Mouse (Mus musculus): ENCODE results near the gene 2610021A01Rik. TPM values are rescaled to one million over a fixed set of nuclear protein-coding genes. Genes with fewer than 3 reads are reported as not detected.
"Not testable (repeated sequence)": the region's sequence is repeated elsewhere in the genome, so short reads cannot be mapped to it uniquely, and the experiment has no call there.

2610021A01Rik gene
- total RNA-seq (2021), result 1 to 10 TPM; 7.5 to 8.9 TPM
- long read RNA-seq, experiment 1, result 0 reads
- long read RNA-seq, experiment 2, result 0 reads

DNA sequence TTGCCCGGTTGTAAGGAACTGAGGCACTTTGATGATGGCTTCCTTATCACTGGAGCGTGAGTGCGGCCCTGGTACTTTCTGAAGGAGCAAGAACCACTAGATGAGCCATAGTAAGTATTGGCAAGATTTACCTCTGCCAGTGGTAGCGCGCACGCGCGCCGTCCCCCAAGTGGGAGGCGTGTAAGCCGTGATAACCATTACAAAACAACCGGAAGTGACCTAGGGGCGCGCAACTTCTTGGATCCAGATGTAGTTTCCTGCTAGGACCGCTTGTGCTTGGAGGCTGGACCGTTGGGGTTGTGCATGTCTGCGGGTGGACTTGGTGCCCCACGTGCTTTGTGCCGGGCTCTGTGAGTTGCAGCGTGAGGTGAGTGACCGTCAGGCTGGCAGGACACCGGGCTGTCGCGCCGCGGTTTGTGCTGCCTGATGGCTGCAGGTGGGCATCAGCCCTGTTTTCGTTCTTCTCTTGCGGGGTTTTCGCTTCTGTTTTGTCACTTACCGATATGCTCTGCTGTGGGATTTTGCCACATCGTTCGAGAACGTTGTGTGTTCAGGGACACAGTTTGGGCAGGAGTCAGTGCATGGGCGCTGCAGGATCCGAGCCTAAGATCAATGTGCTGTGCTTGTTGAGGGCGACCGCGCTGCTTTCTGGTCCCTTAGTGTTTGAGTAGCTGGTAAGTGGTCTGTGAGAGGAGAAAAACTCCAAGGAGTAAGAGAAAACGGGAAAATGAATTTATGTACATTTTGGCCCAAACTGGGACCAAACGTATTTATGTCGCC, at the start of gene 2610021A01Rik:
2610021A01Rik (plus strand) TSS at position 197 of the 780 bp plus-strand sequence.
- DNase-seq, result peak; percentile 92 to 94

DNA sequence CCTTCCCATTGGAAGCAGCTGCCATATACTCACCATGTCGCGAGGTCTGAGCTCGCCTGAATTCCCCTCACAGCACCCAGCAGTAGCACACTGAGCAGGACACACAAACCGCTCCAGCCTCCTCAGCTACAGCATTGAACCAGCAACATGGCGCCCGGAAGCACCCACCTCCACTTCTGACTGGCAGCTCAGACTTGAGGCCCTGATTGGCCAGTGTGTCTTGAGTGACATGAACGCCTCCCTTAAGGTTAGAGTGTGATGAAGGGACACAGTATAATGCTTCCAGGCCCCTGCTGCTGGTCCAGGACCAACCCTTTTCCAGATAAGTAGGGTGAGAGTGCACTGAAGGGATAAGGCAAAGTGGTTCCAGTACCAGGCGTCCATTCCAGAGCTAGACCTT, 38.3 kb upstream of the 2610021A01Rik start:
- DNase-seq, result no peak

DNA sequence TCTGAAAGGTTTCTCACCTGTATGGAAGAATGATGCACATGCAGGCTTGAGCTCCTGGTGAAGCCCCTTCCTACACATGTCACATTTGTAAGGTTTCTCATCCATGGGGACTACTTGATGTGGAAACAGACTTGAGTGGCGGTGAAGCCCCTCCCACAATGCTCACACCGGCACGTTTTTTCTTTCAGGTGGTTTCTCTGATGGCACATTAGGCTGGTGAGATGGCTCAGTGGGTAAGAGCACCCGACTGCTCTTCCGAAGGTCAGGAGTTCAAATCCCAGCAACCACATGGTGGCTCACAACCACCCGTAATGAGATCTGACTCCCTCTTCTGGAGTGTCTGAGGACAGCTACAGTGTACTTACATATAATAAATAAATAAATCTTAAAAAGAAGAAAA, 25.5 kb upstream of the 2610021A01Rik start, which contains the start of gene Gm6871:
Gm6871 (minus strand) TSS at position 101 of the 400 bp plus-strand sequence.
- not testable (repeated sequence) for DNase-seq

DNA sequence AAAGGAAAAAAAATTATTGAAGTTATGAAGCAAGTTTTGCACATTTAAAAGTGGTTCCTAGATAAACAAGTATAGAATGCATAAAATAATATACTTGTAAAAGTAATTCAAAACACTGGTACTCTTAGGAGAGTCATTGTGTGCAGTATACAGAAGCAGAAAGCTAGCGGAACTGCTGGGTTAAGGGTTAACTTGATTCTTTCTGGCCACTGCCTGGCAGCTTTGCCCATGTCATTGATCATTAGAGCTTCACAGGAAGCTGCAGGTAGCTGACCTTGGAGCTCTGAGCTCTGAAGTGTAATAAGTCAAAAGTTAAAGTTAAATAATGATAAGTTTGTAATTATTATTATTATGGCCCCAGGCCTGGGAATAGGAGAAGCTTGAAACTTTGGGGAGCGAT, 21.1 kb upstream of the 2610021A01Rik start:
- no peak for DNase-seq

DNA sequence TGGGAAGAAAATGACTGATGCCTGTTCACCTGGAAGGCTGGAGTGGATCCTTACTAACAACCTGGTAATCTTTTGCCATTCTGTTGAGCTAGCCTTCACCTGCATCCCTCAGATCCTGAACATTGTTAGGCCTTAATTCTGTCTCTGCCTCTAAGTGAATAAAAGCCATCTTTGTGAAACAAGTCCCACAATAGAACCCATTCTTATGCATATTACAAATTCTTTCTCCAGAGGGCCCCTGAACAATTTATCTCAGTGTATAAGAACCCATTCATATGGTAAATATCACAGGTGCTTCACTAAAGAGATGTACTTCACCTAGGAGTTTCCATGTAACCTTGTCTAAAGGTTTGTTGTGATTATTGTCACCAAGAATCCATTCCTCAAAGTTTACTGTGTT, 17.0 kb upstream of the 2610021A01Rik start:
- no peak for DNase-seq

DNA sequence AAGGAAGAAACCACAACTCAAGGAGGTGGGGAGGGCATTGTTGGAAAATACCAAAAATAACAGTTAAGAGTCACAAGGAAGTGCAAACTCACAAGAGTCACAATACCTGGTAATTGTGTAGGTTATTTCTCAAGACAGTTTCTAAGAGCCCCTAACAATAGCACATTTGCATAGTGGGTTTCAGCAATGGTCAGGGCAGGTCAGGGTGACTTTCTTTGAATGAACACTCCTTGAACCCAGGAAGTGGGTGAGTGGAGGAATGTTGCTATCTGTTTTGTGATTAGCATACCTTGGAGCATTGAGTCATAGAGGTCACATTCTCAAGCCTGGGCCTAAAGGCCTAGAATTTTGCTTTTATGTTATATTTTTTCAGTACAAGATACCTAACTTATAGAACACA, 11.2 kb upstream of the 2610021A01Rik start:
- not testable (repeated sequence) for DNase-seq

DNA sequence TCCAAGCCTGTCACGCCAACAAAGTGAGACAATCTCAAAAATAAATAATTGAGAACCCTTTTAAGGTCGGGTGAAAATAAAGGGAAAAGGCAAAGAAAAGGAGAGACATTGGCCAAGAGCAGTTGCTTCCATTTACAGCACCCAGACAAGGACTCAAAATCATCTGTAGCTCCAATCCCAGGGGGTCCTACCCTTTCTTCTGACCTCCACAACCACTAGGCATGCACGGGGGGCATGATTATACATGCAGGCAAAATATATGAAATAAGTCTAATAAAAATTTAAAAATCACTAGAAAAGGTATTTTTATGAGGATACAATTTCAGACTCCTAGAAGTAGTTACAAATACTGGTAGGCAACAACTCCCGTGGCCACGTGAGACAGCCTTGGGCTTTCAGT, 415 bp upstream of the 2610021A01Rik start:
- no peak for DNase-seq

DNA sequence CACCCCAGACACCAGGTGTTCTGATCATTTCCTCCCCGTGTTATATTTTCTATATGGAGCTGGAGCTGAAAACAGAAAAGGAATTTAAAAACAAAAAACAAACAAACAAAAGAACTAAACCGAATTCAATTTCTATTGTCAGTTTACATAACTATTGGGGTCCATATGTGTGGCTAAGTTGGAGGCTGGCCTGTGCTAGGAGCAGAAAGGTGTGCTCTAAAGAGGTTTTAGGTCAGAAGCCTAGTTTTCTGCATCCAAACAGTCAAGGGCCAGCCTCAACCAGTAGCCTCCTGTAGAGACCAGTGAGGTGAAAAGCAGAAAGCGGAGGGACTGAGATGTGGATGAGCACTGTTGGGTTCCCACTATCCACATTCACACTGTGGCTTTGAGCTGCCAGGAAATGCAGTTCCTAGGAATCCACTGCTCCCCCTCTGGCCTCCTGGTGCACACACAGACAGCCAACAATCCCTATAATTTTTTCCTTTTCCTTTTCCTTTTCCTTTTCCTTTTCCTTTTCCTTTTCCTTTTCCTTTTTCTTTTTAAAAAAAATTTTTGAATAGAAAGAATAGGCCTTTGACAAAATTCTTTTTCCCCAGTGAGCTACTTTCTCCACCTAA, 1.0 kb downstream of the 2610021A01Rik start:
- no peak for DNase-seq

DNA sequence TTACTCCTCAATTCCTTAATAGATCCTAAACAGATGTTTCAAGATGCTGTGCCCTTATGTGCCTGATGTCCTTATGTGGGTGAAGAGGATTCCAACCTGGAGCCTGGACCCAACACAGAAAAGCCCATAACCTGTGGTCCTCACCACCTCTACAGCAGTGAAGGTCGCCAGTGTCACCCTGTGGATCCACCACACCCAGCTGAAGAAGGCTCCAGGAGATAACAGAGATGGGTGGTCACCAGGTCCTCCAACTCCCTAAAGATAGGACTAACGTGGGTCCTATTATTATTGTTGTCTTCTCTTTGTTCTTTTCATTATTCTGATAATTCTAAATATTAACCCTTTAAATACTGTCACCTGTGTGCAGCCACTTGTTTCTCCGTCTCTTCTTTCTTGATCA, 12.6 kb downstream of the 2610021A01Rik start:
- DNase-seq, result no peak

DNA sequence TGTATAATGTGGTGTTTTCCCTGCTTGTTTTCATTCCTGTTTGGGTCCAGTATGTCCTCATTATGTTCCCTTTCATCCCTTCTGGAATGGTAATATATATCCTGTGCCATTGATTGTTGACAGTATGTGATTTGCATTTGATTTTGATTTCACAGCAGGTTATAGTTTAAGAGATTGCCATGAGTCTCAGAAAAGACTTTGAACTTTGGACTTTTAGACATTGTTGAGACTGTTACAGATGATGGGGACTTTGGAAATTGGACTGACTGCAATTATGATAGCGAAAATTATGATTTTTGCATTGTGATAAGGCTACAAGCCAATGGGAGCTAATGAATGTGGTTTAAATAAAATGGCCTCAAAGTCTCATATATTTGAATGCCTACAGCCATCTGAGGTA, 17.2 kb downstream of the 2610021A01Rik start:
- DNase-seq, result not testable (repeated sequence)

DNA sequence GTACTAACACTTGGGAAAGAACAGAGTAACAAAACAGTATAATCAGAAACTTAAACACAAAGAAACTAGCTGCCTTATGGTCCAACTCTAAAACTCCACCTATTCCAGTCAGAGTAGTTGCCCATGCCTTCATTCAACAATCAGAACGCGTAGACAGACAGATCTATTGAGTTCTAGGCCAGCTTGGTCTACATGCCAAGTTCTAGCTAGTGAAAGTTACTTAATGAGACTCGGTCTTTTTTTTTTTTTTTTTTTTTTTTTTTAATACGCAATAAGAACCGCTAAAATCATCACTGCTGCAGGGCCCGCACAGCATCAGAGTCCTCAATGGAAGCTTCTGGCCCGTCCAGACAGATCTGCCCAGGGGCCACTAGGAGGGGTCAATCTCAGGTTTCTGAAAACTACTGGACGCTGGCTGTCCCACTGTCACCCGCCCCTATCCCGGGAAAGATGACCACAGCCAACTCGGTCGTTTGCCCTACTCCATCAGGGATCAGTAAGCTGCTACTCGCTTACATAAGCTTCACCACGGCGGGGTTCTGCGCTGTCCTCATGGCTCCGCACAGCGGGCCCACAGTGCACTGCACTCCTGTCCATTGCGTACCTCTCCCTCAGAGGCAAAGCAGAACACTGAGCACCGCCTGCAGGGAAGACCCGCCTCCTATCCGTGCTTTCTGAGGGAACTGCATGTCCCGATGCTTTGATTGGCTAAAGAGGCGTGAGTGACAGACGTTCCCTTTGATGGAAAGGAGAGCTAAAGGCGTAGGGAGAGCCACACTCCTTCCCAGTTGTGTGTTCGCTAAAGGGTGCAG, 33.6 kb downstream of the 2610021A01Rik start, which contains the start of gene Zfp788:
Zfp788 (plus strand) TSS at position 795 of the 812 bp plus-strand sequence.
- peak; percentile 95 to 98 for DNase-seq

DNA sequence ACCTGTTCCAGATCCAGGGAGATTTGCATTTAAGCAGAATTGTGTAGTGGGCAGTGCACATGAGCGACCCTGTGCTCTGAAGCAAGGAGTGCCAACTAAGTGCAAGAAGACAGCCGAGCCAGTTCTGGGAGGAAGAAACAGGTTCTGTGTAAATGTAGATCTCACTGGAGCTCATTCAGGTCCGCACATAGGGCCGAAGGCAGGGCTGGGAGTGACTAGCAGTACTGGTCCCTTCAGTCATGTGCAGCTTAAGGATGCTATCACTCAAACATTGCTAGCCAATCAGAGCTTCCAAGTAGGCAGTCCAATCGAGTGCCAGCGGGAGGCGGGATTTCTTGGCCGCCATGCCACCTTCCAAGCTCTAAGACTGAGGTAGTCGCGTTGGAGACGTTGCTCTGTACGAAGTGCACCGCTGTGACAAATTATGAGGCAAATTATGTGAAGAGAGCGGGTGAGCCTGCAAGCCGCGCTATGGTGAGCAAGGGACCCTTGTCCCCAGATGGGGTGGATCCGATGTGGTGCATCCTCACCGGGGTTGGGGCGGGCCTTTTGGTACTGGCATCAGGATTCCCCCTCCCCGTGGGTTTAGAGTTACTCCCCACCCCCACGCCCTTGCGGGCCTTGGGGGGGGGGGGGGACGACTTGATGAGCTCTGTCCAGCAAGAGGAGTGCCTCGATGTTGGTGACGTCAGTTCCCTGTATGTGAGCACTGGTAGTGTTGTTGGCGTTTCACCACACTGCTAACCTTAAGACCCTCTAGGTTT, 34.4 kb downstream of the 2610021A01Rik start:
- peak; percentile 94 for DNase-seq

DNA sequence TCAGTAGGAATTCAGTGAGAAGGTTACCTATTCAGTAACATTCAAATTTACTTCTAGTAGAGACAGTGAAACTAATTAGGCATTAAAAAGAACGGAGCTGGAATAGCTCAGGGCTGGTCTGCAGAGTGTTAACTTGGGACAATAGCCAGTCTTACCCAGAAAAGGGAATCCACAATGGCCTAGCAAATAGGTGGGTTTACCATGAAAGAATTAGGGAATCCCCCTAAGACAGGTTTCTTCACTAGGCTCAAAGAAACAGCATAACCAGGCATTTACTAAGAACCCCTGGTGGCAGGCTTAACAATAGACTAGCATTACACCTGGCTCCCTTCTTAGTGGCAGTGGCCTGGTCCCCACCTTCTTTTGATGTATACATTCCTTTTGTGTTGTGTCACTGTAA, 75.3 kb downstream of the 2610021A01Rik start:
- DNase-seq, result not testable (repeated sequence)

Other genes starting within 250 kb of the 2610021A01Rik start
- 10 to 100 TPM; 10.5 to 12.0 TPM for gene AI987944, start 205.9 kb upstream of the 2610021A01Rik start, total RNA-seq (2021)
- gene Vmn2r57, start 150.5 kb upstream of the 2610021A01Rik start, total RNA-seq (2021), result under 1 TPM; 0.17 to 0.26 TPM
- gene Gm20449, start 99.8 kb upstream of the 2610021A01Rik start, total RNA-seq (2021), result under 1 TPM in 1 of 2 experiments, not detected in 1; 0.10 TPM
- 1 to 10 TPM; 3.8 to 5.1 TPM for gene AW146154, start 99.3 kb upstream of the 2610021A01Rik start, total RNA-seq (2021)
- gene Gm6871, start 25.6 kb upstream of the 2610021A01Rik start, total RNA-seq (2021), result not detected
- 1 to 10 TPM; 7.9 to 8.9 TPM for gene Zfp788, start 34.0 kb downstream of the 2610021A01Rik start, total RNA-seq (2021)